Mouse (Mus musculus): ENCODE data around the gene Pla2g4a. TPM values are rescaled to one million over a fixed set of nuclear protein-coding genes. Genes with fewer than 3 reads are reported as not detected.

The Pla2g4a gene
- polyA plus RNA-seq, 1 experiment = 0.42 TPM

DNA sequence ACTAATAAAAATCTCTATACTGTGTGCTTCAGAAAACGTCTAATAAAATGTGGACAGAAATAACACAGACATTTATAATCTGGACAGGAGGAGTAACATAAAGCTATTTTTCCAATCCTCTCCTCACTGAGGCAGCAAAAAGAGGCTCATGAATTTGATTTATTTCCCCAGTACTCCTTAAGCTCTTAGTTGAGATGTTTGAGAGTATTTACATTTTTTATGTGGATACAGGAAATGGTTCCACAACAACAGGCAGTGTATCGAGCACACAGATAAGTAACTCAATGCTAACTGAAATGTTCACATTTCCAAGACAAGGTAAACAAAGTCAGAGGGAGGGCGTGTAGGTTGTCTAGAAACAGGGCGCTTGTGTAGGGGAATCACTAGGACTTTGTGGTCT lies 48.1 kb downstream of the Pla2g4a start:
- Histone ChIP-seq H3K27ac (ENCODE audit: insufficient read depth, low read depth, low read length) (no peak overlapping the region), H3K4me1 (ENCODE audit: control insufficient read depth, insufficient read depth, insufficient read length, low read length) (0 out of 2 replicates have a peak, but pooled peaks cover 2% of the 10 kb centered on the region), H3K4me3 (ENCODE audit: low read depth, low read length) (no peak overlapping the region), H3K27me3 (ENCODE audit: control insufficient read depth, insufficient read depth, low read length) (no peaks in the 10 kb centered on the region), H3K36me3 (ENCODE audit: control insufficient read depth, insufficient read depth, low read length) (no peaks in the 10 kb centered on the region)
- 56% methylated on average over 4 of the region's 4 CpGs for WGBS
- TF ChIP-seq CTCF (IDR thresholded peaks at IDR 0.05; ENCODE audit: extremely low read depth, insufficient read length, insufficient replicate concordance, low read depth, low read length) = no peak

DNA sequence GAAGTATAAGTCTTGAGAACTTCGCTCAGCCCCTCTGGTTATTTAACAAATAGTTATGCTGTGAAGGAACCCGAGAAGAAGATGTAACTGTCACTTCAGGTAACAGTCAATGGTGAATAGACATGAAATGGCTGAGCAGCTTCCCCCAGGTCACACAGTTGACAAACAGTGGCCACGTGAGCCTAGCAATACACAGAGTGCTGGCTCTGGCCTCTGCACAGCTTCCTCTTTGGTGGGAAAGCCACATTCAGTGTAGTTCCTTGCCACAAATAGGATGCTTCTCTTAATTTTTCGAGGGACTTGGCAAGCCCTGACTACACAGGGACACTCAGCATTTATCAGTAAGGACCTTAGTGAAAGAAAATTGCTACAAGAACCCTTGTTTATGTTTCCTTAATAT lies 50.0 kb downstream of the Pla2g4a start:
- WGBS = 66% methylated on average over 4 of the region's 4 CpGs
- TF ChIP-seq POLR2A (IDR thresholded peaks at IDR 0.05; ENCODE audit: low read depth, low read length) (no peak), CTCF (IDR thresholded peaks at IDR 0.05; ENCODE audit: extremely low read depth, insufficient read length, insufficient replicate concordance, low read depth, low read length) (no peak)
- Histone ChIP-seq H3K4me3 (ENCODE audit: low read depth, low read length) (no peak overlapping the region), H3K36me3 (ENCODE audit: control insufficient read depth, insufficient read depth, low read length) (no peaks in the 10 kb centered on the region), H3K27ac (ENCODE audit: insufficient read depth, low read depth, low read length) (no peak overlapping the region), H3K4me1 (ENCODE audit: control insufficient read depth, insufficient read depth, insufficient read length, low read length) (0 out of 2 replicates have a peak, but pooled peaks cover 2% of the 10 kb centered on the region), H3K27me3 (ENCODE audit: control insufficient read depth, insufficient read depth, low read length) (no peaks in the 10 kb centered on the region)

DNA sequence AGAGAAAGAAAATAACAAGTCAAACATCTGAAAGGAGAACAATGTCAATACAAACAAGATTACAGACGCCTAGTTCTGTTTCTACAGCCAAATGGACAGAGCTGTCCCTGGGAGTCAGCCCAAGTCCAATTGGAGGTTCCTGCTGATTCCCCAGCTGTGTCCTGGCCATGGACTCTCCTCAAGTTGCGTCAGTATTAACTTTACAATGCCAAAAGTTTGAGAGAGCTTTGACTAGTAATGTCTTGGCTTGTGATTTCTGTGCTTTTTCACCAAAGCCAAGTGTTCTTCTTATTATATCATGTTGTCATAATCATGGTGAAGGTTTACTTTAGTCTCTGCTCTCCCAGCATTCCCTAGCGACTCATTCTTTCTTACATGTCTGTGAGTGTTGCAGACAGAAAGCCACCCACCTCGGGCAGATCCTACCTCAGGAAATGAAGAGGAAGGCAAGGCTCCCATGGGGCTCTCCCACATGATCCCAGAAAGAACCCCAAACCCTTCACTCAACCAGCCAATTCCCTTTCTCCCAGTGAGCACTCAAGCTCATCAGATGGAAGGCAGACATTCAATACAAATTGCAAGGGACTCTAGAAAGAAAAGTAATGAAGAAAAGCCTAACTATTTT lies 63.0 kb downstream of the Pla2g4a start:
- 67% methylated on average over 4 of the region's 4 CpGs for whole genome bisulfite sequencing
- no peaks in the 10 kb centered on the region for H3K27me3 ChIP-seq (ENCODE audit: control insufficient read depth, insufficient read depth, low read length)
- peaks cover 7% of the 10 kb centered on the region for H3K36me3 ChIP-seq (ENCODE audit: control insufficient read depth, insufficient read depth, low read length)
- TF ChIP-seq CTCF (IDR thresholded peaks at IDR 0.05; ENCODE audit: extremely low read depth, insufficient read length, insufficient replicate concordance, low read depth, low read length) (no peak), POLR2A (IDR thresholded peaks at IDR 0.05; ENCODE audit: low read depth, low read length) (no peak)
- no peak overlapping the region for H3K4me3 ChIP-seq (ENCODE audit: low read depth, low read length)
- H3K27ac ChIP-seq (ENCODE audit: insufficient read depth, low read depth, low read length) = no peak overlapping the region
- H3K4me1 ChIP-seq (ENCODE audit: control insufficient read depth, insufficient read depth, insufficient read length, low read length) = no peaks in the 10 kb centered on the region

DNA sequence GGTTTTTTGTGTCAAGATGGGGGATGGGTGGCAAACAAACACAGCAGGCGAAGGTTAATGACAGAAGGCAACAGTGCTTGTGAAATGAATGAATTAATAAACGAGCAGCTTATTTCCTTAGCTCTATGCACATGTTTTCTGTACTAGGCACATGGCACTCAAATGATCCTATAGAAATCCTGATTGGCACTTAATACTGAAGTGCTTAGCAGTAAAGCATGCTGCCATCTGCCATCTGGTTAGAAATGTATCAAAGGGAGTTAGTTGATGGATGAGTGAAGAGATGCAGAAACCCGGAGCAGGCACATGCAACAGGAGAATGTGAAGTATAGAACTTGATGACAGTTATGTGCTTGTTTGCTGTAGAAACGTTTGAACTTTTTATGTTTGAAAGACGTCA lies 64.5 kb downstream of the Pla2g4a start:
- Histone ChIP-seq H3K36me3 (ENCODE audit: control insufficient read depth, insufficient read depth, low read length) (peaks cover 7% of the 10 kb centered on the region), H3K27ac (ENCODE audit: insufficient read depth, low read depth, low read length) (no peak overlapping the region), H3K4me3 (ENCODE audit: low read depth, low read length) (no peak overlapping the region), H3K27me3 (ENCODE audit: control insufficient read depth, insufficient read depth, low read length) (no peaks in the 10 kb centered on the region), H3K4me1 (ENCODE audit: control insufficient read depth, insufficient read depth, insufficient read length, low read length) (no peaks in the 10 kb centered on the region)
- WGBS = 61% methylated on average over 5 of the region's 5 CpGs
- TF ChIP-seq CTCF (IDR thresholded peaks at IDR 0.05; ENCODE audit: extremely low read depth, insufficient read length, insufficient replicate concordance, low read depth, low read length) = no peak
- TF ChIP-seq POLR2A (IDR thresholded peaks at IDR 0.05; ENCODE audit: low read depth, low read length) = no peak

DNA sequence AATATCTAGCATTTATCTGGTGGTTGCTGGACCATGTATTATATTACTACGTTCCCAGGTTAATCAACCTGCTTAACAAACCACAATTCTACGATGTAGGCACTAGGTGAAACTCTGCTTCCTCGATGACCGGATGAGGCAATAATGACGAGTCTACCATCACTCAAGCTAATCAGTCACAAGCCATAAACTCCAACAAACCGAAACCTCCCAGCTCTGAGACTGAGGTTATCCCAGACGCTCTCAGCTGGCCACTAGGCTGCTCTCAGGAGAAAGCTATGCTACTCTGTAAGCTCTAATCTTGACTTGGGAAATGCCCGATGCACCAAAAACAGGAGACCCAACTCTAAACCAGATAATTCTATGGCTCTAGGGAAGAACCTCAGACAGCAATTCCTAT lies 66.2 kb downstream of the Pla2g4a start:
- Histone ChIP-seq H3K27me3 (ENCODE audit: control insufficient read depth, insufficient read depth, low read length) (no peaks in the 10 kb centered on the region), H3K4me3 (ENCODE audit: low read depth, low read length) (no peak overlapping the region), H3K36me3 (ENCODE audit: control insufficient read depth, insufficient read depth, low read length) (peaks cover 7% of the 10 kb centered on the region), H3K27ac (ENCODE audit: insufficient read depth, low read depth, low read length) (no peak overlapping the region), H3K4me1 (ENCODE audit: control insufficient read depth, insufficient read depth, insufficient read length, low read length) (no peaks in the 10 kb centered on the region)
- WGBS = 71% methylated on average over 8 of the region's 8 CpGs
- TF ChIP-seq POLR2A (IDR thresholded peaks at IDR 0.05; ENCODE audit: low read depth, low read length) = no peak
- no peak for TF ChIP-seq CTCF (IDR thresholded peaks at IDR 0.05; ENCODE audit: extremely low read depth, insufficient read length, insufficient replicate concordance, low read depth, low read length)

DNA sequence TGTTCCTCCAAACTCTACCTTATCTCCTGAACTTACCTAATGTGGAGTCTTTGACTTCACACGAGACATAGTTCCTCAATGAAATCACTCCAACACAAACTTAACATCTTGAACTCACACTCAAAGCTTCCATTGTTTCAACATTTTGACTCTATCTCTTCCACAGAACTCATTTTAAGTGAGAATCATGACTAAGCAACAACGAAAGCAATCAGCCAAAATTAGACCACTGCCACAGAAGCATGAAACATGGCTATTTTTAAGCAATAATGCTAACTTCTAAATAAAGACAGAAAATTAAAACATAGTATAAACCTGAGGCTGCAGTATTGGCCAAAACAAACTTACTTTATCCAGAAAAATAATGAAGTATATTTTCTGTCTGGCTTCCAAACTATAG lies 67.2 kb downstream of the Pla2g4a start:
- no peak overlapping the region for H3K27ac ChIP-seq (ENCODE audit: insufficient read depth, low read depth, low read length)
- no peaks in the 10 kb centered on the region for H3K27me3 ChIP-seq (ENCODE audit: control insufficient read depth, insufficient read depth, low read length)
- no peak for TF ChIP-seq POLR2A (IDR thresholded peaks at IDR 0.05; ENCODE audit: low read depth, low read length)
- peaks cover 5% of the 10 kb centered on the region; the same call in 1 of the 2 replicates for H3K36me3 ChIP-seq (ENCODE audit: control insufficient read depth, insufficient read depth, low read length)
- H3K4me1 ChIP-seq (ENCODE audit: control insufficient read depth, insufficient read depth, insufficient read length, low read length) = no peaks in the 10 kb centered on the region
- H3K4me3 ChIP-seq (ENCODE audit: low read depth, low read length) = no peak overlapping the region
- WGBS = 70% methylated on average over 2 of the region's 2 CpGs

DNA sequence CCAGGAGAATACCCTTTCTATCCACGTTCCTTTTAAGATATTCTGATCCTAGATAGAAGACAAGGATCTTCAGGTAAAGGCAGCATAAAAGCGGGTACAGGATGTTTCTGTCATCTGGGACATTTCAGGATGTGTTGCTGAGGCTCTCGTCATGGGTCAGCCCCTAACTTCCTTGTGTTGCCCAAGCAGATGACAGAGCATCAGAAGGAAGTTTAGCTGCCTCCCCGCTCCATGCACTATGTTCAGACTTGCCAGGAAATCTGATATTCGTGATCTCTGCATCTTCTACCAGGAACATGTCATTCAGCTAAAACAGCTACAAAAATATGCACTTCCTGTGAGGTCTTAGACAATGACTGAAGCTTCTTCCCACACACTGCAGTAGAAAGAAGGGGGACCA lies 70.0 kb downstream of the Pla2g4a start:
- Histone ChIP-seq H3K4me1 (ENCODE audit: control insufficient read depth, insufficient read depth, insufficient read length, low read length) (no peaks in the 10 kb centered on the region), H3K27me3 (ENCODE audit: control insufficient read depth, insufficient read depth, low read length) (no peaks in the 10 kb centered on the region), H3K36me3 (ENCODE audit: control insufficient read depth, insufficient read depth, low read length) (peaks cover 3% of the 10 kb centered on the region; the same call in 1 of the 2 replicates), H3K4me3 (ENCODE audit: low read depth, low read length) (no peak overlapping the region), H3K27ac (ENCODE audit: insufficient read depth, low read depth, low read length) (no peak overlapping the region)
- TF ChIP-seq CTCF (IDR thresholded peaks at IDR 0.05; ENCODE audit: extremely low read depth, insufficient read length, insufficient replicate concordance, low read depth, low read length) (no peak), POLR2A (IDR thresholded peaks at IDR 0.05; ENCODE audit: low read depth, low read length) (no peak)
- WGBS = 76% methylated on average over 5 of the region's 5 CpGs
